Mouse (Mus musculus) G1E (cell line): Measurements from ENCODE around the gene Ebf4.

ENCODE experiments used
- CTCF ChIP-seq: IDR thresholded peaks from 2 replicates; pipeline ENCODE4 v1.5.1; 2012; ENCODE audit warnings: low read depth, low read length, inconsistent platforms, mixed read lengths
- GATA1 ChIP-seq: IDR thresholded peaks from 2 replicates; pipeline ENCODE4 v1.6.1; 2012; ENCODE audit warnings: borderline replicate concordance, low read length, inconsistent platforms, mixed read lengths
- GATA2 ChIP-seq: IDR thresholded peaks from 2 replicates; pipeline ENCODE4 v1.6.1; 2012; ENCODE audit warnings: low read depth, low read length, inconsistent platforms, borderline replicate concordance
- POLR2AphosphoS5 ChIP-seq: IDR thresholded peaks from 2 replicates; pipeline ENCODE4 v1.6.1; 2012; ENCODE audit warnings: low read depth, low read length, inconsistent platforms; ENCODE audit not compliant: insufficient replicate concordance
- TAL1 ChIP-seq: conservative IDR thresholded peaks from 2 replicates; pipeline ENCODE4 v1.6.1; 2012; ENCODE audit warnings: low read depth, low read length, inconsistent platforms, mixed read lengths

DNA sequence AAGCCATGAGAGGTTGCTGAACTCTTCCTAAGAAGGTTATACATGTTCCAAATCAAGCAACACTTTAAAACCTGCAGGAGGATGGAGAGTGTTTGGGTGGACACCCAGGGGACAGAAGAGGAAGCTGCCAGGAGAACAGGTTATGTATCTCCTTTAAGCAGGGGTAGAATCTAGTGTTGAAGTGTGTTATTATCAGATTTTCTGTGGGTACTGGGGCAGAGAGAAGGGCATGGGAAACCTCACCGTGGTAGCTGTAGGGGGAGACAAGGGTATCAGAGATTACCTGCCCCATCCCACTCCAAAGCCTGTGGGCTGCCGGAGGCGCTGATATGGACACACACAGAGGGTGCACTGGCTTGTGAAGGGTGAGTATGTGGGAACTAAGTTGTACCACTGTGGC, 2.0 kb upstream of the Ebf4 start:
- TF ChIP-seq CTCF (no peak), POLR2AphosphoS5 (no peak), TAL1 (no peak), GATA2 (no peak), GATA1 (no peak)
